Mouse (Mus musculus) kidney, postnatal 4 days (tissue): ENCODE measurements around the gene Gdi1.
"Not testable (repeated sequence)": the region's sequence is repeated elsewhere in the genome, so short reads cannot be mapped to it uniquely, and the experiment has no call there.

Experiments used
- DNase-seq, 2 experiments: peaks; one replicate each; pipeline ENCODE4 v3.0.0; 2021; ENCODE audit warnings: mixed read lengths in 2 of 2

The Gdi1 gene

GRCm38 (mm10) chrX:74330166-74330930, 25.6 kb downstream of the Gdi1 start:
- DNase-seq: no peak

- DNase-seq: no peak
Measured at GRCm38 (mm10) chrX:74352645-74353466, 48.1 kb downstream of the Gdi1 start.

GRCm38 (mm10) chrX:74353467-74353770, 48.6 kb downstream of the Gdi1 start, which contains the start of gene Lage3:
Gene Lage3 (minus strand): TSS chrX:74353618.
- DNase-seq: peak; percentile 87 to 91

GRCm38 (mm10) chrX:74357069-74357468, 52.3 kb downstream of the Gdi1 start:
- not testable (repeated sequence) for DNase-seq

- DNase-seq: peak in 1 of 2 experiments; percentile 24
Measured at GRCm38 (mm10) chrX:74359171-74359570, 54.4 kb downstream of the Gdi1 start.
